Mouse (Mus musculus) midbrain, embryonic 12.5 days (tissue): ENCODE measurements around the gene P3h4. TPM values are rescaled to one million over a fixed set of nuclear protein-coding genes. Genes with fewer than 3 reads are reported as not detected.
"Not testable (repeated sequence)": the region's sequence is repeated elsewhere in the genome, so short reads cannot be mapped to it uniquely, and the experiment has no call there.

Source experiments
- ATAC-seq: fragments of 200-750 bp; cut with Nextera tagmentation; 2 replicates; pipeline ENCODE4 v1.8.0; 2017; ENCODE audit warnings: low read depth, moderate TSS enrichment, moderate library complexity; ENCODE audit not compliant: low FRiP score
- H3K27ac ChIP-seq: fragments of 300-500 bp; sonication (generic); replicated peaks from 2 replicates; pipeline ENCODE4 v1.5.1; 2016; ENCODE audit warnings: mild to moderate bottlenecking
- H3K27me3 ChIP-seq: fragments of 300-500 bp; sonication (generic); 2 replicates; pipeline ENCODE4 v1.6.1; 2016; ENCODE audit warnings: mild to moderate bottlenecking
- H3K36me3 ChIP-seq: fragments of 300-500 bp; sonication (generic); 2 replicates; pipeline ENCODE4 v1.6.1; 2016
- H3K4me1 ChIP-seq: fragments of 300-500 bp; sonication (generic); 2 replicates; pipeline ENCODE4 v1.6.1; 2016
- H3K4me2 ChIP-seq: fragments of 300-500 bp; sonication (generic); replicated peaks from 2 replicates; pipeline ENCODE4 v1.6.1; 2016; ENCODE audit warnings: mild to moderate bottlenecking, moderate library complexity
- H3K4me3 ChIP-seq: fragments of 300-500 bp; sonication (generic); 2 replicates; pipeline ENCODE4 v1.5.1; 2016; ENCODE audit warnings: mild to moderate bottlenecking
- H3K9ac ChIP-seq: fragments of 300-500 bp; sonication (generic); replicated peaks from 2 replicates; pipeline ENCODE4 v1.6.1; 2016; ENCODE audit warnings: mild to moderate bottlenecking, moderate library complexity
- H3K9me3 ChIP-seq: fragments of 300-500 bp; sonication (generic); 2 replicates; pipeline ENCODE4 v1.6.1; 2016; ENCODE audit warnings: mild to moderate bottlenecking
- WGBS: fragments of 180-500 bp; shearing (Covaris S2); methylation state at CpG from one replicate; pipeline ENCODE4 v1.1.7; 2016; 5-methylcytosine and 5-hydroxymethylcytosine counted together
- microRNA-seq: library from miRNA; unstranded; fragments of <30 nt; microRNA quantifications from one replicate; pipeline ENCODE4, GENCODE M21; 2017
- polyA plus RNA-seq: library from polyadenylated mRNA; unstranded; fragments of >200 nt; fragmentation: Nextera tagmentation; extraction: Ambion mirVana; gene quantifications from 2 replicates; pipeline ENCODE4 v1.2.1, GENCODE M21; 2016

Gene P3h4
- polyA plus RNA-seq, 1 experiment from 2014 or later: 25.4 TPM

- whole genome bisulfite sequencing: 81% methylated on average over 8 of the region's 8 CpGs
- no peaks in the 10 kb centered on the region for H3K27me3 ChIP-seq
- H3K9ac ChIP-seq: no peak overlapping the region
- H3K9me3 ChIP-seq: no peaks in the 10 kb centered on the region
- no peak overlapping the region for H3K27ac ChIP-seq
- H3K4me1 ChIP-seq: peaks cover 5% of the 10 kb centered on the region; the same call in 1 of the 2 replicates
- ATAC-seq: no peak
- no peak overlapping the region for H3K4me3 ChIP-seq
- peaks cover 15% of the 10 kb centered on the region for H3K36me3 ChIP-seq
- H3K4me2 ChIP-seq: no peak overlapping the region
Observed at GRCm38 (mm10) chr11:100369822-100370221, 44.8 kb downstream of the P3h4 start.

DNA sequence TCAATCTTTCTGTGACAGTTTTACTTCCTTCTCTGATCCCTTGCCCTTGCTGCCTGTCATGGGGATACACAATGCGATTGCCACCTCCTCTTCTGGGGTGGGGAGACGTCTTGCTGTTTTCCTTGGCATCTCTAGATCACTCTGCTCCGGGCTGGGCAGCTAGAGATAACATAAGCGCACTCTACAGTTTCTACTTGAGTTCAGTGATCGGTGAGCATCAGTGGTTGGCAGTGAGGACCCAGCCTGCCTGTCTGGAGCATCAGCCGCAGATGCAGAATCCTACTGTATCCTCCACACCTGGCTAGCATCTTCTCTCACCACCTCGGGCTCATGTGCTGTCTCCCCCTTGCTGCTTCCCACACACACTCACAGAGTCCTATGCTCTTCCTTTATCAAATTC is 45.5 kb downstream of the P3h4 start:
- no peaks in the 10 kb centered on the region for H3K9me3 ChIP-seq
- H3K36me3 ChIP-seq: peaks cover 11% of the 10 kb centered on the region
- no peak for ATAC-seq
- no peak overlapping the region for H3K9ac ChIP-seq
- WGBS: 89% methylated on average over 7 of the region's 7 CpGs
- no peaks in the 10 kb centered on the region for H3K27me3 ChIP-seq
- no peak overlapping the region for H3K4me2 ChIP-seq
- H3K4me3 ChIP-seq: no peak overlapping the region
- H3K4me1 ChIP-seq: peaks cover 5% of the 10 kb centered on the region; the same call in 1 of the 2 replicates
- H3K27ac ChIP-seq: no peak overlapping the region

GRCm38 (mm10) chr11:100362979-100363562 is 51.6 kb downstream of the P3h4 start:
- Histone ChIP-seq H3K27ac (no peak overlapping the region), H3K27me3 (peaks cover 31% of the 10 kb centered on the region), H3K9me3 (no peaks in the 10 kb centered on the region), H3K4me1 (0 out of 2 replicates have a peak, but pooled peaks cover 3% of the 10 kb centered on the region), H3K36me3 (no peaks in the 10 kb centered on the region), H3K9ac (no peak overlapping the region), H3K4me2 (no peak overlapping the region), H3K4me3 (no peak overlapping the region)
- 20% methylated on average over 12 of the region's 12 CpGs for WGBS
- no peak for ATAC-seq

DNA sequence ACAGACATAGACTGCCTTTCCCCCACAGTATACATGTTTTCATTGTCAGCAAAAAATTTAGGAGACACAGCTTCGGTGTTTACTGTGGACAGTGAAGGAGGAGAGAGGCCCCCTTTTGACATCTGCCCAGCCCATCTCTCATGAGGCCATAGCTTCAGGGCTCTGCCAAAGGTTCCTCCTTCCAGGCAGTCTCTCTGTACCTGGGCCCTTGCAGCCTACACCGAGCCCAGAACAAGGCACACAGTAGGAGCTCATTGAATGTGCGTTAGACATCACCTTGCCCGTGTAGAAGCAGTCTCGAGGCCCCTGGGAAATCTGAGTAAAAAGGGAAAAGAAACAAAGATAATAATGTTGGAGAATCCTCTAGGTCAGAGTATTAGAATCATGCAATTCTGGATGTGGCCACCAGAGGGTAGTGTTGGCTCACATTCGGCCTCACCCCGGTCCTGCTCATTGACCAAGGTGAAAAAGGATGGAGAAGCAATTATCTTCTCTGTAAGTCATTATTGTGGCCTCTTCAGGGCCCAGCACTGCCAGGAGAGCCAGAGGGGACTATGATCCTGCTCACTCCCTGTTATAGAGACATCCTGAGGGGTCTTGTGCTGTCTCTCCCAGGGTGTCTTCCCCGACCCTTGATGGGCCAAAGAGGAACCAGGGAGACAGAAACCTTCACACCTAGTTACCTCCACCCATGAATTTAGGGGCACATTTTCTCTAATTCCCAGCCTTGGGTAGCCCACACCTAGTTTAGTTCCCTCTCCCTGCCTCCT is 52.2 kb downstream of the P3h4 start:
- Histone ChIP-seq H3K27ac (no peak overlapping the region), H3K9me3 (no peaks in the 10 kb centered on the region), H3K4me2 (no peak overlapping the region), H3K4me1 (0 out of 2 replicates have a peak, but pooled peaks cover 3% of the 10 kb centered on the region), H3K27me3 (peaks cover 34% of the 10 kb centered on the region), H3K4me3 (no peak overlapping the region), H3K36me3 (no peaks in the 10 kb centered on the region), H3K9ac (no peak overlapping the region)
- WGBS: 18% methylated on average over 8 of the region's 8 CpGs
- ATAC-seq: peak; percentile 62

GRCm38 (mm10) chr11:100361059-100361458 is 53.6 kb downstream of the P3h4 start:
- no CpG with 5 or more reads among the region's 13 CpGs for WGBS
- H3K27ac ChIP-seq, H3K4me1 ChIP-seq, H3K9ac ChIP-seq, H3K9me3 ChIP-seq, H3K36me3 ChIP-seq, H3K4me2 ChIP-seq, H3K4me3 ChIP-seq, ATAC-seq: not testable (repeated sequence)
- peaks cover 43% of the 10 kb centered on the region for H3K27me3 ChIP-seq

DNA sequence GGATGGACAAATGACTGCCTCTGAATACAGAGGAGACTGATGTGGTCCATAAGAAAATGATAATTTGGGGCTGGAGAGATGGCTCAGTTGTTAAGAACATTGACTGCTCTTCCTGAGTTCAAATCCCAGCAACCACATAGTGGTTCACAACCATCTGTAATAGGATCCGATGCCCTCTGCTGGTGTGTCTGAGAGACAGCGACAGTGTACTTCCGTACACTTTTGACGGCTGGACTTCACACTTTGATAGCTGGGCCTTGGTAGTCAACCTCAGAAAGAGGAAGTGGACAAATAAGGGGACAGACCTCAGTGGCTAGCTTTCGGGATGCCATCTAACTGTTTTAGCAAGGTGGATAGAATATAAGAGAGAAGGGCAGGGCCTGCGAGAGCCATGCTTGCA is 54.5 kb downstream of the P3h4 start:
- no peak overlapping the region for H3K4me3 ChIP-seq
- peaks cover 10% of the 10 kb centered on the region for H3K4me1 ChIP-seq
- 81% methylated on average over 6 of the region's 6 CpGs for WGBS
- no peak overlapping the region for H3K9ac ChIP-seq
- H3K27ac ChIP-seq: no peak overlapping the region
- ATAC-seq: no peak
- no peaks in the 10 kb centered on the region for H3K36me3 ChIP-seq
- no peak overlapping the region for H3K4me2 ChIP-seq
- peaks cover 43% of the 10 kb centered on the region for H3K27me3 ChIP-seq
- H3K9me3 ChIP-seq: no peaks in the 10 kb centered on the region

Small RNA genes within 50 kb of the gene (microRNA-seq; reads per million reads assigned to microRNA genes)
- gene Gm27374: not detected

Other genes with a start within 250 kb of the P3h4 start
- gene Krt9, start 221.6 kb downstream of the P3h4 start, polyA plus RNA-seq: not detected in 2 replicates
- 4.5 and 5.5 TPM in 2 replicates for gene Krt14, start 207.3 kb downstream of the P3h4 start, polyA plus RNA-seq
- gene Krt16, start 165.9 kb downstream of the P3h4 start, polyA plus RNA-seq: not detected in 2 replicates
- gene Krt17, start 153.8 kb downstream of the P3h4 start, polyA plus RNA-seq: 0.56 and 1.1 TPM in 2 replicates
- gene Krt42, start 145.0 kb downstream of the P3h4 start, polyA plus RNA-seq: not detected in 2 replicates
- 1,467 and 1,563 TPM in 2 replicates for gene Eif1, start 95.0 kb downstream of the P3h4 start, polyA plus RNA-seq
- gene Gast, start 80.4 kb downstream of the P3h4 start, polyA plus RNA-seq: 0.97 and 1.2 TPM in 2 replicates
- gene Hap1, start 58.7 kb downstream of the P3h4 start, polyA plus RNA-seq: 72.8 and 86.6 TPM in 2 replicates
- gene Jup, start 17.1 kb downstream of the P3h4 start, polyA plus RNA-seq: 46.4 and 53.8 TPM in 2 replicates
- 44.5 and 48.0 TPM in 2 replicates for gene Fkbp10, start 861 bp upstream of the P3h4 start, polyA plus RNA-seq
- gene Nt5c3b, start 27.0 kb upstream of the P3h4 start, polyA plus RNA-seq: 93.9 and 100.0 TPM in 2 replicates
- gene Klhl10, start 27.1 kb upstream of the P3h4 start, polyA plus RNA-seq: 0.75 and 0.89 TPM in 2 replicates
- gene Klhl11, start 57.9 kb upstream of the P3h4 start, polyA plus RNA-seq: 13.7 and 15.3 TPM in 2 replicates
- 366 and 368 TPM in 2 replicates for gene Acly, start 113.2 kb upstream of the P3h4 start, polyA plus RNA-seq
- 2.4 and 2.6 TPM in 2 replicates for gene Ttc25, start 130.8 kb upstream of the P3h4 start, polyA plus RNA-seq
- 19.7 and 20.4 TPM in 2 replicates for gene Cnp, start 160.1 kb upstream of the P3h4 start, polyA plus RNA-seq
- gene Nkiras2, start 204.4 kb upstream of the P3h4 start, polyA plus RNA-seq: 101 and 103 TPM in 2 replicates
- gene Dnajc7, start 205.3 kb upstream of the P3h4 start, polyA plus RNA-seq: 310 and 329 TPM in 2 replicates